Mouse (Mus musculus) testis, adult 2 months (tissue): ENCODE data around the gene Ctla4.

Source experiments
- CTCF ChIP-seq: fragments of 200-500 bp; IDR thresholded peaks from 2 replicates; pipeline ENCODE4 v1.5.1; 2012; ENCODE audit warnings: low read depth, mild to moderate bottlenecking, inconsistent platforms, low read length, moderate library complexity; ENCODE audit not compliant: control insufficient read depth, insufficient read depth, insufficient replicate concordance
- POLR2A ChIP-seq: fragments of 200-500 bp; IDR thresholded peaks from 2 replicates; pipeline ENCODE4 v1.6.1; 2012; ENCODE audit warnings: low read depth, mild to moderate bottlenecking, inconsistent platforms, low read length, moderate library complexity; ENCODE audit not compliant: control insufficient read depth

DNA sequence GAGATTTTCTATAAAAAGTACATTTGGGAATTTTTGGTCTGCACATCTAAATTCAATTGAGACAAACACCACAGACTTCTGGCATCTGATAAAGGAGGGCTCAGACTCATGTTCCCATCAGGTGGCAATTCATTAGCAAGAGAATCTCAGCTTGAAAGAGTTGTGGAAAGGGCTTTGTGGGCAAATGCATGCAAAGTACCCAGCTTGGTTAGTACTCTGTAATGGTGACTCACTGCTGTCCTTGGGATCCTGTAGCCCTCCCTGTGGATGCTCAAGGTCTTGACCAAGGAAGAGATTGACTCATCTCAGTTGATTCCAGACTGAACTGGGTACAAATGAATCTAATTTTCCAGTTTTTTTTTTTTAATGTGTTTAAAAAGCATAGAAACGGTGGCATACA lies 47.6 kb upstream of the Ctla4 start:
- no peak for TF ChIP-seq CTCF
- TF ChIP-seq POLR2A = no peak
